ENCODE assay signal across 10 mouse cellular contexts in the genomic region with DNA sequence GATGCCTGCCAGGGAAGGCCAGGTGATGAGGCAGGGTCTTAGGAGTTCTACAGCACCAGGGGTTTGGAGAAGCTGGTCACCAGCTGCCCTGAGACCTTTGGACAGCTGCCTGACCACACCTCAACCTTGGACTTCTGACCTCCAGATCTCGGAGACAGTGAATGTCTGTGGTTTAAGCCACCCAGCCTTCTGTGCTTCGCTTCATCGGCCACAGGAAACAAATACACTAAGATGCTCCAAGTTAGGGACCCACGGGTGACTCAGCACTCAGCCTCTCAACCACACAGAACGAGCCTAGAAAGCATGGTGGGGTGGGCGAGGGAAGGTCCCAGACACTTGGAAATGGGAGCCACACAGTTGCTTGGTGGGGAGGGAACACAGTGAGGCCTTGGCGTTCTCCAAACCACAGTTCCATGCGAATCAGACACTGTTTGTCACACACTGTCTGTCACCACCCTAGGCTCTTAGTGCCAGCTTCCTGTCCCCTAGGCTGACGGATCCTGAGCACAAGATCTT.
DNase-seq lines count a peak whose midpoint lies in the region; ATAC-seq lines count a peak whose summit lies in the region.
"Had no signal": no experiment of that assay in that cellular context is flagged by ENCODE, and none has a peak within 500 bp of the region (broad histone marks: within the 10 kb centered on the region; RNA-seq: fewer than 3 reads in every experiment).

No protein-coding gene starts in this region.

- H3K4me2 ChIP-seq in heart, embryonic 13.5 days: no peak overlapping the region
- no peak overlapping the region for H3K4me2 ChIP-seq in forebrain, embryonic 12.5 days
- H3K4me2 ChIP-seq in intestine, embryonic 15.5 days (replicated peaks): no peak overlapping the region
- H3K4me2 ChIP-seq: liver, embryonic 12.5 days had no signal

- 0 out of 2 replicates have a peak overlapping the region, but pooled peaks have one; percentile 73 for H3K27ac ChIP-seq in heart, embryonic 13.5 days (replicated peaks)
- H3K27ac ChIP-seq in forebrain, embryonic 12.5 days: peak overlapping the region; percentile 80; the same call in 1 of the 2 replicates
- H3K27ac ChIP-seq in intestine, embryonic 15.5 days: no peak overlapping the region
- H3K27ac ChIP-seq: liver, embryonic 12.5 days had no signal

- H3K4me3 ChIP-seq in heart, embryonic 13.5 days: no peak overlapping the region
- H3K4me3 ChIP-seq in forebrain, embryonic 12.5 days (replicated peaks): no peak overlapping the region
- H3K4me3 ChIP-seq in intestine, embryonic 15.5 days (replicated peaks): no peak overlapping the region
- H3K4me3 ChIP-seq: liver, embryonic 12.5 days had no signal

- no peak overlapping the region for H3K9ac ChIP-seq in heart, embryonic 13.5 days
- H3K9ac ChIP-seq in forebrain, embryonic 12.5 days: no peak overlapping the region
- H3K9ac ChIP-seq in intestine, embryonic 15.5 days: no peak overlapping the region
- H3K9ac ChIP-seq: liver, embryonic 12.5 days had no signal

- H3K36me3 ChIP-seq in heart, embryonic 13.5 days: no peaks in the 10 kb centered on the region
- no peaks in the 10 kb centered on the region for H3K36me3 ChIP-seq in forebrain, embryonic 12.5 days (replicated peaks)
- no peaks in the 10 kb centered on the region for H3K36me3 ChIP-seq in intestine, embryonic 15.5 days
- H3K36me3 ChIP-seq: liver, embryonic 12.5 days had no signal

- 70% methylated on average over 9 of the region's 9 CpGs for WGBS in heart, embryonic 13.5 days
- 88% methylated on average over 9 of the region's 9 CpGs for WGBS in forebrain, embryonic 12.5 days
- WGBS in intestine, embryonic 15.5 days: 77% methylated on average over 9 of the region's 9 CpGs

- peaks cover 38% of the 10 kb centered on the region for H3K4me1 ChIP-seq in heart, embryonic 13.5 days
- H3K4me1 ChIP-seq in forebrain, embryonic 12.5 days: peaks cover 32% of the 10 kb centered on the region
- H3K4me1 ChIP-seq in intestine, embryonic 15.5 days (replicated peaks): peaks cover 20% of the 10 kb centered on the region

- H3K9me3 ChIP-seq in heart, embryonic 13.5 days: no peaks in the 10 kb centered on the region
- H3K9me3 ChIP-seq in forebrain, embryonic 12.5 days: no peaks in the 10 kb centered on the region
- no peaks in the 10 kb centered on the region for H3K9me3 ChIP-seq in intestine, embryonic 15.5 days
- H3K9me3 ChIP-seq: liver, embryonic 12.5 days had no signal

- H3K27me3 ChIP-seq in heart, embryonic 13.5 days (replicated peaks): peaks cover 12% of the 10 kb centered on the region; the same call in 1 of the 2 replicates
- peaks cover 5% of the 10 kb centered on the region; the same call in 1 of the 2 replicates for H3K27me3 ChIP-seq in forebrain, embryonic 12.5 days
- no peaks in the 10 kb centered on the region for H3K27me3 ChIP-seq in intestine, embryonic 15.5 days (replicated peaks)

- no peak for ATAC-seq in heart, embryonic 13.5 days (ENCODE audit: extremely low read depth, insufficient number of reproducible peaks, low FRiP score, low TSS enrichment)
- ATAC-seq in forebrain, embryonic 12.5 days (ENCODE audit: low FRiP score): no peak
- peak; percentile 34; the same call in 1 of the 2 replicates for ATAC-seq in megakaryocyte, adult 5-6 weeks (ENCODE audit: poor library complexity, severe bottlenecking)
- ATAC-seq in intestine, embryonic 15.5 days: no peak
- ATAC-seq: liver, embryonic 12.5 days had no signal

- intact Hi-C loops in heart, postnatal 14 days (cut with DNase I): no loop called here

- DNase-seq in heart, postnatal 14 days: no peak
- peak; percentile 60 for DNase-seq in B cell, adult 2 months
- no peak for DNase-seq in gastrocnemius, postnatal 4 days (ENCODE audit: low spot score in 2 of 2)
- DNase-seq in left cerebral cortex, adult 8-10 months (ENCODE audit: low spot score in 2 of 2): no peak
- DNase-seq: cerebellum, adult 11 months had no signal

Comparison
In these comparisons a context has a peak if more than half of its experiments do, and no peak if none do; other contexts are left out.
1. DNase-seq: peak in B cell, adult 2 months (2 of 2); none in heart, postnatal 14 days (0 of 2), gastrocnemius, postnatal 4 days (0 of 2) and left cerebral cortex, adult 8-10 months (0 of 2).